13 mouse cellular contexts compared by ENCODE assay signal in genomic region chr19:45160523-45160922, GRCm38 (mm10). TPM values are rescaled to one million over a fixed set of nuclear protein-coding genes. Genes with fewer than 3 reads are reported as not detected.
A peak's percentile ranks its signal among the peaks of the same experiment; 100 is the strongest.
DNase-seq lines count a peak whose midpoint lies in the region; ATAC-seq lines count a peak whose summit lies in the region.
"Had no signal": no experiment of that assay in that cellular context is flagged by ENCODE, and none has a peak within 500 bp of the region (broad histone marks: within the 10 kb centered on the region; RNA-seq: fewer than 3 reads in every experiment).

No protein-coding gene starts in this region.

- H3K9me3 ChIP-seq in heart, embryonic 12.5 days (replicated peaks), result no peaks in the 10 kb centered on the region
- no peaks in the 10 kb centered on the region for H3K9me3 ChIP-seq in lung, embryonic 15.5 days
- H3K9me3 ChIP-seq in intestine, embryonic 16.5 days (ENCODE audit: control insufficient read depth, low read length), result no peaks in the 10 kb centered on the region
- no peaks in the 10 kb centered on the region for H3K9me3 ChIP-seq in stomach, embryonic 15.5 days
- H3K9me3 ChIP-seq in forebrain, embryonic 13.5 days (replicated peaks), result no peaks in the 10 kb centered on the region
- H3K9me3 ChIP-seq: neural tube, embryonic 13.5 days had no signal

- H3K4me2 ChIP-seq in heart, embryonic 12.5 days, result peak overlapping the region; percentile 41
- H3K4me2 ChIP-seq in lung, embryonic 15.5 days, result 0 out of 2 replicates have a peak overlapping the region, but pooled peaks have one; percentile 5
- H3K4me2 ChIP-seq in intestine, embryonic 16.5 days (ENCODE audit: low read depth, low read length), result 0 out of 2 replicates have a peak overlapping the region, but pooled peaks have one; percentile 22
- H3K4me2 ChIP-seq in stomach, embryonic 15.5 days, result peak overlapping the region; percentile 31
- H3K4me2 ChIP-seq in forebrain, embryonic 13.5 days, result no peak overlapping the region
- H3K4me2 ChIP-seq: neural tube, embryonic 13.5 days had no signal

- H3K4me3 ChIP-seq in heart, embryonic 12.5 days, result peak overlapping the region; percentile 18; the same call in 1 of the 2 replicates
- H3K4me3 ChIP-seq in lung, embryonic 15.5 days, result no peak overlapping the region
- H3K4me3 ChIP-seq in intestine, embryonic 16.5 days (ENCODE audit: low read length), result peak overlapping the region; percentile 2; the same call in 1 of the 2 replicates
- 0 out of 2 replicates have a peak overlapping the region, but pooled peaks have one; percentile 0 for H3K4me3 ChIP-seq in stomach, embryonic 15.5 days (replicated peaks)
- no peak overlapping the region for H3K4me3 ChIP-seq in forebrain, embryonic 13.5 days
- H3K4me3 ChIP-seq: neural tube, embryonic 13.5 days had no signal

- no peak overlapping the region for H3K27ac ChIP-seq in heart, embryonic 12.5 days (ENCODE audit: poor library complexity, severe bottlenecking)
- H3K27ac ChIP-seq in lung, embryonic 15.5 days, result no peak overlapping the region
- no peak overlapping the region for H3K27ac ChIP-seq in intestine, embryonic 16.5 days (ENCODE audit: low read length)
- no peak overlapping the region for H3K27ac ChIP-seq in stomach, embryonic 15.5 days
- no peak overlapping the region for H3K27ac ChIP-seq in forebrain, embryonic 13.5 days
- H3K27ac ChIP-seq: neural tube, embryonic 13.5 days had no signal

- intact Hi-C loops in heart, postnatal 10 days (cut with DNase I), result loop anchor here (2.0 kb wide), 1 partner anchor 82 kb away; no protein-coding TSS in a partner anchor

- H3K4me1 ChIP-seq in heart, embryonic 12.5 days (replicated peaks), result 0 out of 2 replicates have a peak, but pooled peaks cover 10% of the 10 kb centered on the region
- H3K4me1 ChIP-seq in lung, embryonic 15.5 days, result peaks cover 6% of the 10 kb centered on the region; the same call in 1 of the 2 replicates
- no peaks in the 10 kb centered on the region for H3K4me1 ChIP-seq in intestine, embryonic 16.5 days (ENCODE audit: control insufficient read depth, insufficient read depth, low read length)
- H3K4me1 ChIP-seq in stomach, embryonic 15.5 days, result peaks cover 9% of the 10 kb centered on the region; the same call in 1 of the 2 replicates
- H3K4me1 ChIP-seq in forebrain, embryonic 13.5 days, result no peaks in the 10 kb centered on the region
- H3K4me1 ChIP-seq: neural tube, embryonic 13.5 days had no signal

- WGBS in heart, embryonic 12.5 days, result 4% methylated on average over 5 of the region's 5 CpGs
- 3% methylated on average over 5 of the region's 5 CpGs for whole genome bisulfite sequencing in lung, embryonic 15.5 days
- 2% methylated on average over 5 of the region's 5 CpGs for WGBS in intestine, embryonic 16.5 days
- WGBS in stomach, embryonic 15.5 days, result 0% methylated on average over 5 of the region's 5 CpGs
- 2% methylated on average over 5 of the region's 5 CpGs for WGBS in forebrain, embryonic 13.5 days

- no peak for DNase-seq in heart, postnatal 10 days
- DNase-seq in lung, postnatal 25 days (ENCODE audit: low spot score), result no peak
- DNase-seq in cerebellum, postnatal 36 days, result no peak

- H3K9ac ChIP-seq in heart, embryonic 12.5 days, result no peak overlapping the region
- no peak overlapping the region for H3K9ac ChIP-seq in lung, embryonic 15.5 days
- H3K9ac ChIP-seq in intestine, embryonic 16.5 days (ENCODE audit: low read depth, low read length), result no peak overlapping the region
- no peak overlapping the region for H3K9ac ChIP-seq in stomach, embryonic 15.5 days
- no peak overlapping the region for H3K9ac ChIP-seq in forebrain, embryonic 13.5 days
- H3K9ac ChIP-seq: neural tube, embryonic 13.5 days had no signal

- H3K27me3 ChIP-seq in heart, embryonic 12.5 days (replicated peaks), result peaks cover 96% of the 10 kb centered on the region
- H3K27me3 ChIP-seq in lung, embryonic 15.5 days, result peaks cover 100% of the 10 kb centered on the region
- H3K27me3 ChIP-seq in intestine, embryonic 16.5 days (replicated peaks; ENCODE audit: control insufficient read depth, insufficient read depth, low read length), result peaks cover 95% of the 10 kb centered on the region
- H3K27me3 ChIP-seq in stomach, embryonic 15.5 days (replicated peaks), result peaks cover 96% of the 10 kb centered on the region
- peaks cover 100% of the 10 kb centered on the region for H3K27me3 ChIP-seq in forebrain, embryonic 13.5 days

- no peak for ATAC-seq in heart, embryonic 12.5 days (ENCODE audit: insufficient number of reproducible peaks, low FRiP score)
- ATAC-seq in lung, embryonic 15.5 days (ENCODE audit: borderline replicate concordance, extremely low read depth, low FRiP score, low TSS enrichment), result no peak
- ATAC-seq in intestine, embryonic 16.5 days, result no peak; the same call in 1 of the 2 replicates
- no peak for ATAC-seq in stomach, embryonic 15.5 days (ENCODE audit: insufficient read depth, low FRiP score, low read depth)
- ATAC-seq in forebrain, embryonic 13.5 days, result no peak
- ATAC-seq: forebrain, embryonic 14.5 days had no signal

- no peaks in the 10 kb centered on the region for H3K36me3 ChIP-seq in heart, embryonic 12.5 days
- H3K36me3 ChIP-seq in lung, embryonic 15.5 days, result no peaks in the 10 kb centered on the region
- no peaks in the 10 kb centered on the region for H3K36me3 ChIP-seq in intestine, embryonic 16.5 days (ENCODE audit: control insufficient read depth, insufficient read depth, low read length)
- H3K36me3 ChIP-seq in stomach, embryonic 15.5 days, result no peaks in the 10 kb centered on the region
- H3K36me3 ChIP-seq in forebrain, embryonic 13.5 days (ENCODE audit: poor library complexity, severe bottlenecking), result no peaks in the 10 kb centered on the region
- H3K36me3 ChIP-seq: neural tube, embryonic 13.5 days had no signal

RNA-seq across cellular contexts. Expression of gene Tlx1, which starts 10.0 kb away (rescaled TPM):
- polyA plus RNA-seq in heart, embryonic 12.5 days (2016; fragmentation: Nextera tagmentation; extraction: Ambion mirVana), result 0.40 and 0.50 TPM in 2 replicates
- total RNA-seq in heart, postnatal 10 days (2021), result under 1 TPM; 0.27 to 0.48 TPM
- polyA plus RNA-seq in lung, embryonic 15.5 days (2015; fragmentation: Nextera tagmentation; extraction: Ambion mirVana), result not detected in 2 replicates
- 0.06 TPM in 1 of 2 replicates, not detected in the other for polyA plus RNA-seq in intestine, embryonic 16.5 days (2015; fragmentation: Nextera tagmentation; extraction: Ambion mirVana)
- 5.4 and 6.5 TPM in 2 replicates for polyA plus RNA-seq in stomach, embryonic 15.5 days (2015; fragmentation: Nextera tagmentation; extraction: Ambion mirVana)
- 0.14 TPM in 1 of 2 replicates, not detected in the other for polyA plus RNA-seq in forebrain, embryonic 13.5 days (2015; fragmentation: Nextera tagmentation; extraction: Ambion mirVana)
- total RNA-seq: adrenal gland, postnatal 36 days; gastrocnemius, postnatal 14 days; left cerebral cortex, adult 18-20 months had no signal
- polyA plus RNA-seq: forebrain, embryonic 14.5 days had no signal

Comparison
In these comparisons a context has a peak if more than half of its experiments do, and no peak if none do; other contexts are left out.
1. H3K4me3 ChIP-seq: peak in heart, embryonic 12.5 days (single experiment), intestine, embryonic 16.5 days (single experiment) and stomach, embryonic 15.5 days (single experiment); none in lung, embryonic 15.5 days (single experiment) and forebrain, embryonic 13.5 days (single experiment).